Mouse (Mus musculus) ES-Bruce4 (cell line): ENCODE measurements around the gene Sorbs2.

Source experiments
- CTCF ChIP-seq: IDR thresholded peaks from one replicate; pipeline ENCODE4 v1.8.1; 2011; ENCODE audit warnings: low read depth, low read length
- POLR2A ChIP-seq: IDR thresholded peaks from one replicate; pipeline ENCODE4 v1.8.1; 2011; ENCODE audit warnings: low read length; ENCODE audit not compliant: insufficient read depth

GRCm38 (mm10) chr8:45709098-45709497 lies 201.5 kb downstream of the Sorbs2 start:
- TF ChIP-seq POLR2A (no peak), CTCF (no peak)
